Mouse (Mus musculus): Measurements from ENCODE around the gene Pus7. TPM values are rescaled to one million over a fixed set of nuclear protein-coding genes. Genes with fewer than 3 reads are reported as not detected.
"Not testable (repeated sequence)": the region's sequence is repeated elsewhere in the genome, so short reads cannot be mapped to it uniquely, and the experiment has no call there.

The Pus7 gene
- total RNA-seq, 2 experiments from 2014 or later = 16.2 to 17.8 TPM

DNA sequence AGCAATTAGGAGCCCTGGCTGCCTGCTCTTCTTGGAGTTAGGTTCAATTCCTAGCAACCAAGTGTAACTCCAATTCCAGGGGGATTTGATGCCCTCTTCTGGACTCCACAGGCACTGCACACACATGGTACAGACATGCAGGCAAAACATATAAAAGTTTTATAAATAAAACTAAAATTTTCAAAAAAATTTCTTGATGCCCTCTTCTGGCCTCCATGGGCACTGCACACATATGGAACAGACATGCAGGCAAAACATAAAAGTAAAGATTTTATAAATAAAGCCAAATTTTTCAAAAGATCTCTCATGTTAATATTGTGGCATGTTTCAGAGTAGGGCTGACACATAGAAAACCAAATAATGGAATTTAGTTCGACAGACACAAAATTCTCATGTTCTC lies 73.8 kb downstream of the Pus7 start:
- intact Hi-C loops (cut with DNase I) = no loop called here

DNA sequence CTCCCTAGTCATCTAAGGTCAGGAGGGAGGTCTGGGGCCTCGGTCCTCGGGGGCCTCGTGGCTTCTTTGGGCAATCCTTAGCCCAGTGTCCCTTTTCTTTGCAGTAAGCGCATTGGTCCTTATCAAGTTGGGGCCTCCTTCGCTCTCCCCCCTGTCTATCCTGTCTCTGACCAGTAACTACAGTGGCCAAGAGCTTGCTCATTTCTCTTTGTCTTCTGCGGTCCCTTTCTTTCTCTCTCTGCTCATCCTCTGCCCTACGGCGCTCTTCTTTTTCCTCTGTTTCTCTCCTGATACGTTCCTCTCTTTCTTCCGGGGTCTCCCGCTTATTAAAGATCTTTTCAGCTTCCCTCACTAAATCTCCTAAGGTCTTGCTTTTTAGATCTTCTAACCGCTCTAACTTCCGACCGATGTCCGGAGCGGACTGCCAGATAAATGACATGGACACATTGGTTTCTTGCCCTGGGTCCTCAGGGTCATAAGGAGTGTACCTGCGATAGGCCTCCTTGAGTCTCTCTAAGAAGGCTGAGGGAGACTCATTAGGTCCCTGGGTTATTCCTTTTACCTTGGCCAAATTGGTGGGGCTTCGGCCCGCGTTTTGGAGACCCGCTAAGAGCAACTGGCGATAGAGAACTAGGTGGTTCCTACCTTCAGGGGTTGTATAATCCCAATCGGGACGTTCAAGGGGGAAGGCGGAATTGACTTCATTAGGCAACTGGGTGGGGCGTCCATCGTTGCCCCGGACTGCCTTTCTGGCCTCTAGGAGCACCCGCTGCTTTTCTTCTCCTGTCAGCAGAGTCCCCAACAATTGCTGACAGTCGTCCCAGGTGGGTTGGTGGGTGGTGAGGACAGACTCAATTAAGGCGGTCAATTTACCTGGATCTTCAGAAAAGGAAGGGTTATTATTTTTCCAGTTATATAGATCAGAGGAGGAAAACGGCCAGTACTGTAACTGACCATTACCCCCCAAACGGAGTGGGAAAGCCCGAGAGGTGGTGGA lies 76.6 kb downstream of the Pus7 start:
- DNase-seq (ENCODE audit: extremely low spot score in 1 of 2, low spot score in 2 of 2); H3K4me3 ChIP-seq; H3K27ac ChIP-seq; intact Hi-C loops (cut with DNase I): not testable (repeated sequence)

More for the DNA sequence above, 73.8 kb downstream of the Pus7 start:
- H3K4me3 ChIP-seq = no peak overlapping the region
- H3K27ac ChIP-seq = no peak overlapping the region
- no peak for DNase-seq (ENCODE audit: extremely low spot score in 1 of 2, low spot score in 2 of 2)
- peak; percentile 32 for TF ChIP-seq CTCF (IDR thresholded peaks at IDR 0.05)

DNA sequence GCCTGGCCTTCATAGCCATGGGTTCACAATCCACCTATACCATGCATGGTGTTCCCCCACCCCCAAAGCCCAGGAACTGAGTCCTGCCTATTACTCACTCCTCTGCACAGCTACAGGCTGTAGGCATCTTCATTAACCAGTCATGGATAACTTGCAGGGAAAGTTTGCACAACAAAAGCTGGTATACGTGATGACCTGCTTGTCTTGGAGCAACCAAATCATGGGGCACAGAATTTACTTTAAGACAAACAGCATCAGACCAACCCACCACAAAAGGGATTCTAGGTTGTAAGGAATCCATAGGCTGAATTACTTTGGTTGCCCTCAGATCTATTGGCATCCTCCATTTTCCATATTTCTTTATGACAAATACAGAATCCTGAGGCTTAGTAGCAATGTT lies 86.1 kb downstream of the Pus7 start:
- no peak for DNase-seq (ENCODE audit: extremely low spot score in 1 of 2, low spot score in 2 of 2)
- intact Hi-C loops (cut with DNase I) = loop anchor here (2.0 kb wide), 1 partner anchor 15 kb away; no protein-coding TSS in a partner anchor
- no peak for TF ChIP-seq CTCF (IDR thresholded peaks at IDR 0.05)
- Histone ChIP-seq H3K4me3 (no peak overlapping the region), H3K27ac (no peak overlapping the region)

Other genes starting within 250 kb of the Pus7 start
- gene Srpk2, start 99.1 kb downstream of the Pus7 start, total RNA-seq (2021) = 100 to 1,000 TPM; 179 to 201 TPM
- 10 to 100 TPM; 21.8 to 25.5 TPM for gene Rint1, start 4.0 kb upstream of the Pus7 start, total RNA-seq (2021)
- 10 to 100 TPM; 81.1 to 82.1 TPM for gene Tomm7, start 60.5 kb upstream of the Pus7 start, total RNA-seq (2021)
- 10 to 100 TPM; 14.9 to 19.6 TPM for gene Fam126a, start 247.0 kb upstream of the Pus7 start, total RNA-seq (2021)